Mouse (Mus musculus) ES-E14 (cell line): Measurements from ENCODE around the gene Tmprss5. TPM values are rescaled to one million over a fixed set of nuclear protein-coding genes. Genes with fewer than 3 reads are reported as not detected.

Source experiments
- DNase-seq: peaks from one replicate; pipeline ENCODE4 v3.0.0-alpha.2; 2013; ENCODE audit warnings: low read depth, low spot score
- H3K27ac ChIP-seq: 2 replicates; pipeline ENCODE4 v1.5.1; 2012; ENCODE audit warnings: low read depth, mild to moderate bottlenecking, low read length, moderate library complexity, mixed read lengths; ENCODE audit not compliant: poor library complexity, insufficient read depth, severe bottlenecking
- H3K36me3 ChIP-seq: 2 replicates; pipeline ENCODE4 v1.6.1; 2012; ENCODE audit warnings: mild to moderate bottlenecking, low read length, moderate library complexity, mixed read lengths; ENCODE audit not compliant: control insufficient read depth, poor library complexity, insufficient read depth, severe bottlenecking
- H3K4me1 ChIP-seq, 2 experiments: fragments of 150-350 bp in 1 of 2; sonication (generic) in 1 of 2; 2 replicates each; pipeline ENCODE4 v1.6.1; 2012; ENCODE audit warnings: low read length in 2 of 2, mild to moderate bottlenecking in 1 of 2, mixed read lengths in 1 of 2; ENCODE audit not compliant: control insufficient read depth in 2 of 2, insufficient read depth in 2 of 2, poor library complexity in 1 of 2
- H3K4me3 ChIP-seq, 2 experiments: fragments of 150-350 bp in 1 of 2; sonication (generic) in 1 of 2; 2 replicates each; pipeline ENCODE4 v1.5.1; 2012; ENCODE audit warnings: low read length in 2 of 2, low read depth in 1 of 2, mild to moderate bottlenecking in 1 of 2, mixed read lengths in 1 of 2; ENCODE audit not compliant: insufficient read depth in 1 of 2, poor library complexity in 1 of 2, severe bottlenecking in 1 of 2
- H3K9ac ChIP-seq: 2 replicates; pipeline ENCODE4 v1.6.1; 2012; ENCODE audit warnings: low read depth, mild to moderate bottlenecking, low read length, mixed read lengths; ENCODE audit not compliant: poor library complexity, insufficient read depth, severe bottlenecking
- H3K9me3 ChIP-seq: fragments of 150-350 bp; sonication (generic); 2 replicates; pipeline ENCODE4 v1.6.1; 2012; ENCODE audit warnings: low read depth, mild to moderate bottlenecking, low read length; ENCODE audit not compliant: control insufficient read depth, insufficient read depth
- CHD2 ChIP-seq: IDR thresholded peaks from 2 replicates; pipeline ENCODE4 v1.6.1; 2014; ENCODE audit warnings: mild to moderate bottlenecking, low read depth, low read length, inconsistent platforms
- HCFC1 ChIP-seq: IDR thresholded peaks from 2 replicates; pipeline ENCODE4 v1.6.1; 2012; ENCODE audit warnings: low read length, inconsistent platforms, borderline replicate concordance; ENCODE audit not compliant: insufficient read depth
- MAFK ChIP-seq: IDR thresholded peaks from 2 replicates; pipeline ENCODE4 v1.6.1; 2014; ENCODE audit warnings: mild to moderate bottlenecking, low read depth, low read length, inconsistent platforms; ENCODE audit not compliant: insufficient read depth
- ZC3H11A ChIP-seq: IDR thresholded peaks from 2 replicates; pipeline ENCODE4 v1.6.1; 2012; ENCODE audit warnings: low read depth, mild to moderate bottlenecking, inconsistent platforms, low read length, borderline replicate concordance
- ZNF384 ChIP-seq: IDR thresholded peaks from 2 replicates; pipeline ENCODE4 v1.6.1; 2012; ENCODE audit warnings: low read depth, low read length, inconsistent platforms
- in situ Hi-C, 2 experiments: fragments of 600-800 bp; cut with MboI; formaldehyde crosslinking; loops; one replicate each; pipeline ENCODE4 v1.15.1; 2025; ENCODE audit warnings: low sequenced_read_pairs in 2 of 2, inconsistent platforms in 1 of 2; ENCODE audit not compliant: unreplicated experiment in 2 of 2
- total RNA-seq: library from RNA; depleted of rRNA; stranded (reverse); fragments of 300-350 nt; gene quantifications from 2 replicates; pipeline ENCODE4 v1.2.3, GENCODE M21; 2012; rRNA removed

Tmprss5 gene
- total RNA-seq, 1 experiment, result 1.1 TPM

DNA sequence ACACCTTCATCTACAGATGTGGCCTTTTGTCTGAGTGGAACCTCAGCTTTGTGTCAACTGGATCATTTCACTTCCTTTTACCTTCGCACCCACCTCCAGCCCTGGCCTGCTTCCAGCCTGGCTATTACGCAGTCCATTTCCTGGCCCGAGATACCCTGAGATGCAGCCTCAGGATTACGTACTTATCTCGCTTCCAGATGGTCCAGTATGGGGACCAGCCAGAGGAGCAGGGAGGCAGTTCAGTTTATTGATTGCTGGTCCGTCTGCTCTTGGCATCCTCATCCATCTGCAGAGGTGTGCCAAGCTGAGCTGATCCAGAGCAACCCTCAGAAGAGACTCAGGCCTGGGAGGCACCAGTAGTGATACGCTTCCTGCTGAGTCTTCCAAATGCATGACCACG is 64.7 kb downstream of the Tmprss5 start:
- no peak for DNase-seq
- TF ChIP-seq MAFK (no peak), CHD2 (no peak), ZC3H11A (no peak), ZNF384 (no peak), HCFC1 (no peak)
- Histone ChIP-seq H3K27ac (no peak overlapping the region), H3K4me3 (no peak overlapping the region), H3K36me3 (no peaks in the 10 kb centered on the region), H3K4me1 (no peaks in the 10 kb centered on the region), H3K9ac (no peak overlapping the region), H3K9me3 (no peaks in the 10 kb centered on the region)
- in situ Hi-C loops, result no loop called here

DNA sequence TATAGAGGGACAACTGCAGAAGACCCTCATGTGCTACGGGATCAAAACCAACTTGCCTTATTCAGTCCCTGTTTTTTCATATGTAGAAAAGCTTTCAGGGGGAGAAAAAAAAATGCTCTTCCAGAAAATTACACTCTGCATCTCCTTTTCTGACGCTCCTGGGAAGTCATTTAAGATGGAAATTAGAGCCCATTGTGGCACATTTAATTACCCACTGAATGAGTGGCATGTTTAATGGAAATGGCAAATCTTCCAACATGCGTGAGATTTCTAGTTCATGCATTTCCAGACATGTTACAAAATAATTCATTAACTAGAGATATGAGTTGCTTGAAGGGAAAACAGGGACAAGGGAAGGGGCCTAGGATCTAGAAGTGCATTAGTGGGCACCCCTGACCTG is 66.0 kb downstream of the Tmprss5 start:
- Histone ChIP-seq H3K36me3 (no peaks in the 10 kb centered on the region), H3K9me3 (no peaks in the 10 kb centered on the region), H3K9ac (no peak overlapping the region), H3K4me3 (no peak overlapping the region), H3K4me1 (no peaks in the 10 kb centered on the region), H3K27ac (no peak overlapping the region)
- in situ Hi-C loops, result no loop called here
- DNase-seq, result no peak
- TF ChIP-seq ZNF384 (no peak), CHD2 (no peak), ZC3H11A (no peak), HCFC1 (no peak), MAFK (no peak)

Other genes starting within 250 kb of the Tmprss5 start
- 0.26 and 0.36 TPM in 2 replicates for gene Zbtb16, start 245.0 kb upstream of the Tmprss5 start, total RNA-seq
- gene Htr3a, start 170.2 kb upstream of the Tmprss5 start, total RNA-seq, result 1.1 and 1.4 TPM in 2 replicates
- not detected in 2 replicates for gene Htr3b, start 116.3 kb upstream of the Tmprss5 start, total RNA-seq
- 70.1 and 121 TPM in 2 replicates for gene Usp28, start 95.9 kb upstream of the Tmprss5 start, total RNA-seq
- gene Zw10, start 25.6 kb upstream of the Tmprss5 start, total RNA-seq, result 37.1 and 42.5 TPM in 2 replicates
- not detected in 2 replicates for gene Gm4894, start 169.3 kb downstream of the Tmprss5 start, total RNA-seq